ENCODE assay signal across 9 mouse cellular contexts in the genomic region with DNA sequence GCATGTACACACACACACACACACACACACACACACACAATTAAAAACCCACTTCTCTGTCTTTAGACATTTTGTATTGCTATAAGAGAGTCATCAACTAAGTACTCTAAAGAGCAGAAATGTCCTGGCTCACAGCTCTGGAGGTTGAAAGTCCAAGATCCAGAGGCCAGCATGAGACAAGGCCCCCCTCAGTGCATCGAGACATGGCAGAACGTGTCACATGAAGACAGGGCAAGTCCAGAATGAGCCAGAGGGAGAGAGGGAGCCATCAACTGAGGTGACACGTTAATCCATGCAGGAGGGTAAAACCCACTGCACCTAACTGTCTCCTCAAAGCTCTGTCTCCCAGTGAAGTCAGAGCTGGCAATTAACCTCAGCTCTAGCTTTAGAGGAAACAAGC.
"Had no signal": no experiment of that assay in that cellular context is flagged by ENCODE, and none has a peak within 500 bp of the region (broad histone marks: within the 10 kb centered on the region; RNA-seq: fewer than 3 reads in every experiment).

No protein-coding gene starts in this region.

- H3K4me2 ChIP-seq: hindbrain, embryonic 15.5 days; limb, embryonic 13.5 days; liver, embryonic 13.5 days; midbrain, embryonic 12.5 days had no signal

- ATAC-seq: midbrain, embryonic 16.5 days had no signal

- H3K9ac ChIP-seq: hindbrain, embryonic 15.5 days; limb, embryonic 13.5 days; liver, embryonic 13.5 days; midbrain, embryonic 12.5 days had no signal

- H3K36me3 ChIP-seq: hindbrain, embryonic 15.5 days; limb, embryonic 13.5 days; liver, embryonic 13.5 days; midbrain, embryonic 12.5 days had no signal

- H3K4me3 ChIP-seq: hindbrain, embryonic 15.5 days; limb, embryonic 13.5 days; liver, embryonic 13.5 days; midbrain, embryonic 12.5 days had no signal

- H3K27me3 ChIP-seq: hindbrain, embryonic 15.5 days; limb, embryonic 13.5 days; liver, embryonic 13.5 days; midbrain, embryonic 12.5 days had no signal

- H3K9me3 ChIP-seq: hindbrain, embryonic 15.5 days; limb, embryonic 13.5 days; liver, embryonic 13.5 days; midbrain, embryonic 12.5 days had no signal

- H3K27ac ChIP-seq: hindbrain, embryonic 15.5 days; limb, embryonic 13.5 days; liver, embryonic 13.5 days; midbrain, embryonic 12.5 days had no signal

- DNase-seq: left cerebral cortex, postnatal 4 days; liver, embryonic 13.5 days; lung, adult 18-20 months; right cerebral cortex, postnatal 14 days; thymus, postnatal 36 days had no signal
